Mouse (Mus musculus) liver, embryonic 15.5 days (tissue): ENCODE measurements at regions not wholly inside any gene's neighbourhood (a gene's known extent, or its start where the extent isn't known, plus 50 kb on each side); places are given as distances from the start of the nearest gene placed in this dataset.

Experiments
- ATAC-seq: fragments of 200-750 bp; cut with Nextera tagmentation; 2 replicates; pipeline ENCODE4 v1.8.0; 2017; ENCODE audit warnings: moderate number of reproducible peaks, mild to moderate bottlenecking, moderate library complexity; ENCODE audit not compliant: insufficient read depth
- H3K27ac ChIP-seq: fragments of 300-500 bp; sonication (generic); replicated peaks from 2 replicates; pipeline ENCODE4 v1.5.1; 2015; ENCODE audit warnings: mild to moderate bottlenecking, inconsistent platforms
- H3K27me3 ChIP-seq: fragments of 300-500 bp; sonication (generic); 2 replicates; pipeline ENCODE4 v1.6.1; 2015; ENCODE audit warnings: mild to moderate bottlenecking, inconsistent platforms
- H3K36me3 ChIP-seq: fragments of 300-500 bp; sonication (generic); replicated peaks from 2 replicates; pipeline ENCODE4 v1.6.1; 2015; ENCODE audit warnings: moderate library complexity, mild to moderate bottlenecking, inconsistent platforms
- H3K4me1 ChIP-seq: fragments of 300-500 bp; sonication (generic); replicated peaks from 2 replicates; pipeline ENCODE4 v1.6.1; 2015; ENCODE audit warnings: inconsistent platforms
- H3K4me2 ChIP-seq: fragments of 300-500 bp; sonication (generic); 2 replicates; pipeline ENCODE4 v1.6.1; 2015; ENCODE audit warnings: moderate library complexity, mild to moderate bottlenecking, inconsistent platforms
- H3K4me3 ChIP-seq: fragments of 300-500 bp; sonication (generic); replicated peaks from 2 replicates; pipeline ENCODE4 v1.5.1; 2015; ENCODE audit warnings: mild to moderate bottlenecking, inconsistent platforms
- H3K9ac ChIP-seq: fragments of 300-500 bp; sonication (generic); 2 replicates; pipeline ENCODE4 v1.6.1; 2015; ENCODE audit warnings: moderate library complexity, mild to moderate bottlenecking, inconsistent platforms
- H3K9me3 ChIP-seq: fragments of 300-500 bp; sonication (generic); replicated peaks from 2 replicates; pipeline ENCODE4 v1.6.1; 2016; ENCODE audit warnings: inconsistent platforms
- WGBS: fragments of 180-500 bp; shearing (Covaris S2); methylation state at CpG from one replicate; pipeline ENCODE4 v1.1.7; 2015; ENCODE audit warnings: mixed read lengths; ENCODE audit not compliant: insufficient replicate concordance; 5-methylcytosine and 5-hydroxymethylcytosine counted together

DNA sequence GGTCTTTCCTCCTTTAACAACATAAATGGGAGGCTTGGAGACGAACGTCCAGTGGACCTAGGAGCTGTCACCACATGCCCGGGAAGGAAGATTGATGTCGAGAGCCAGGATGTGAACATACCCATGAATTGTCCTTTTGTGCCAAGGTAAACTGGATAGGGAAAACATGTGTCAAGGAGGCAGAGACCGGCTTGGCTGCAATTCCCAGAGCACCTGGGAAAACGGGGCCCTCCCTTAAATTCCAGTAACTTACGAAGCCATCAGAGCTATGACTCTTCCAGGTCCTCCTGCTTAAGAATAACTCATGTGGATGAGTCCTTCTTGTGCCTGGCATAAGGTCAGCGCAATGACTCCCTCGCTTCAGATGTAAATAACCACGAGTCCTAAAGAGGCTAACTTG lies 112.2 kb upstream of the Zfp703 start:
- ATAC-seq: no peak
- WGBS: 58% methylated on average over 10 of the region's 10 CpGs

DNA sequence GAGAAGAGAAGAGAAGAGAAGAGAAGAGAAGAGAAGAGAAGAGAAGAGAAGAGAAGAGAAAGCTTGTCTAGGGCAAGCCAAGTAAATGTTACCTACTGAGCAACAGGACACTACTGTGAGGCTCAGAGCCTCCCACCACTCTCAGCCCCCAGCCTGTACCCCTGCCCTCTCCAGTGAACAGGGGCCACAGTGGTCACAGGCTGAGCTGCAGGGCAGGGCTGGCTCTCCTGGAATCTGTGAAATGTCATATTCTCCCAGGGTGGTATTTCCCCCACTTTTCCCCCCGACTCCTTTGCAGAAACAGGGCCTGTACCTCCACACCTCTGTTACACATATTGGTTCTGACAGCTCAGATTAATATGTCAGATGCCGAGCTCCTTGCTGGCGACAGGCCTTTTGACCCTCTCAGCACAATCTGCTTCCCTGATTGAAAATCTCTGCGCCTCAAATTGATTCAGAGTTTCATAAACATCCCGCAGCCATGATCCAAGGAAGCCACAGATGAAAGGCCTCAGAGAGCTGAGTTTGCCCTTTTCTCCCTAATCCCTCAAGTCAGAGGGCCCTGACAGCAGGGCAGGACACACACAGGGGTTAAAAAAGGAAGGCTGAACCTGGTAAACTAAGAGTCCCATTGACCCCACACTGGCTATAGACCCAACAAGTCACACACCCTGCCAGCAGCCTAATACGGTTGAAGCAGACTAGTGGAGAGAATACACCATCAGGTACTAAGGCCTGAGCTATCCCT lies 108.8 kb upstream of the Zfp703 start:
- ATAC-seq: no peak
- no peak overlapping the region for H3K27ac ChIP-seq
- 58% methylated on average over 6 of the region's 6 CpGs for WGBS
- no peaks in the 10 kb centered on the region for H3K4me1 ChIP-seq
- H3K4me3 ChIP-seq: no peak overlapping the region
- H3K9me3 ChIP-seq: peaks cover 9% of the 10 kb centered on the region
- H3K27me3 ChIP-seq: no peaks in the 10 kb centered on the region
- H3K4me2 ChIP-seq: no peak overlapping the region
- no peaks in the 10 kb centered on the region for H3K36me3 ChIP-seq
- no peak overlapping the region for H3K9ac ChIP-seq

More for the DNA sequence above, 112.2 kb upstream of the Zfp703 start:
- Histone ChIP-seq H3K27me3 (no peaks in the 10 kb centered on the region), H3K4me3 (no peak overlapping the region), H3K9ac (no peak overlapping the region), H3K27ac (no peak overlapping the region), H3K9me3 (peaks cover 2% of the 10 kb centered on the region), H3K4me1 (no peaks in the 10 kb centered on the region), H3K36me3 (no peaks in the 10 kb centered on the region), H3K4me2 (no peak overlapping the region)

DNA sequence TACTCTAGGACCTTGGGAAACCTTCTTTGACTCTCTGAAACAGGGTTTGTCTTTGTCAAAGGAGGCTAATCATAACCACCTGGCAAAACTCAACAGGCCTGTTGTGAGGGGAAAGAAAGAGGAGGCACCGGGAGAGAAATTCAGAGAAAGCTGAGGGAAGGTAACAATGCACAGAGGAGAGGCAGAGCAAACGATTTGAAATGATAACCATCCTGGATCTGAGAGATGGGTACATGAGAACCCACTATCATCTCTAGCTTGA lies 108.3 kb upstream of the Zfp703 start:
- Histone ChIP-seq H3K27me3 (no peaks in the 10 kb centered on the region), H3K27ac (no peak overlapping the region), H3K4me2 (no peak overlapping the region), H3K4me1 (no peaks in the 10 kb centered on the region), H3K36me3 (no peaks in the 10 kb centered on the region), H3K9me3 (peaks cover 9% of the 10 kb centered on the region), H3K4me3 (no peak overlapping the region), H3K9ac (no peak overlapping the region)
- ATAC-seq: no peak
- 58% methylated on average over 2 of the region's 2 CpGs for WGBS

- ATAC-seq: no peak
- Histone ChIP-seq H3K27me3 (no peaks in the 10 kb centered on the region), H3K36me3 (no peaks in the 10 kb centered on the region), H3K9me3 (peaks cover 9% of the 10 kb centered on the region), H3K4me1 (no peaks in the 10 kb centered on the region), H3K4me3 (no peak overlapping the region), H3K9ac (no peak overlapping the region), H3K4me2 (no peak overlapping the region), H3K27ac (no peak overlapping the region)
- 67% methylated on average over 7 of the region's 7 CpGs for WGBS
Measured at GRCm38 (mm10) chr8:26871838-26872237, 105.3 kb upstream of the Zfp703 start.

DNA sequence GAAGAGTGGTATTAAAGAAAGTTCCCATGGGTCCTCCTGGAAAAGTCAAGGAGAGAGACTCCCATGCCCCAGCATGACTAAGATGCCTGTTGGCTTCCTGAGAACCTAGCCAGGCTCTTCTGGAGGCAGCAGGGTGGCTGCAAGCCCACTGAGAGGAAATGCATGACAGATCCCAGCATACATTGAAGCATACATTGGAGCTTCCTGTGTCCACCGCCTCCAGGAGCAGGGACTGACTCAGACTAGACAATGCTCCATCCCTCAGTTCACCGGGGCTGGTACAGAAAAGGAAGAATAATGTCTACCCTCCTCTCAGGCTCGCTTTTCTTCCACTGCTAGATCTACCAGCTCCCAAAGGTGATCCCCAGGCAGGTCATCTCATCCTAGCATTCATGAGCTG lies 104.7 kb upstream of the Zfp703 start:
- no peak for ATAC-seq

GRCm38 (mm10) chr8:26872815-26873214 lies 104.3 kb upstream of the Zfp703 start:
- H3K4me2 ChIP-seq: no peak overlapping the region
- WGBS: 51% methylated on average over 8 of the region's 8 CpGs
- no peaks in the 10 kb centered on the region for H3K36me3 ChIP-seq
- ATAC-seq: no peak
- no peaks in the 10 kb centered on the region for H3K27me3 ChIP-seq
- no peak overlapping the region for H3K9ac ChIP-seq
- H3K4me3 ChIP-seq: no peak overlapping the region
- no peaks in the 10 kb centered on the region for H3K4me1 ChIP-seq
- H3K9me3 ChIP-seq: peaks cover 9% of the 10 kb centered on the region
- no peak overlapping the region for H3K27ac ChIP-seq

More for the DNA sequence above, 104.7 kb upstream of the Zfp703 start:
- Histone ChIP-seq H3K4me3 (no peak overlapping the region), H3K4me1 (no peaks in the 10 kb centered on the region), H3K36me3 (no peaks in the 10 kb centered on the region), H3K27me3 (no peaks in the 10 kb centered on the region), H3K27ac (no peak overlapping the region), H3K9me3 (peaks cover 9% of the 10 kb centered on the region), H3K9ac (no peak overlapping the region), H3K4me2 (no peak overlapping the region)
- 23% methylated on average over 3 of the region's 3 CpGs for WGBS

DNA sequence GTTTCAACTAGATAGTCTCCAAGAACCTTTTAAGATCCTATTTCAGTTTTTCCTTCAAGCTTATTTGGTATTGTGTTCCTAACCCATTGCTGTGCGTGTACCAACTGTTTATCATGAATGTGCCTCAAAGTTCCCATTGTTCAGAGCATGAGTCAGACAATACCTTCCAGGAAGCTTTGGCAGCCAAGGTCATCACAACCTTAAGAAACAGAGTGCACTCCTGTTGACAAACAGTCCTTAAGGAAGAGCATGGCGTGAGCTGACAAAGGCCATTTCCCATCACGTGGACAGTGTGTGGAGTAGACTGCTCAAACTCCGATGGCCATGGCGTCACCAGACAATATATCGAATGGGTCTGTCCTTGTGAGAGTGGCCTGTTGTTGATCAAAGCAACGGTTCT lies 96.9 kb upstream of the Zfp703 start:
- no peaks in the 10 kb centered on the region for H3K4me1 ChIP-seq
- H3K36me3 ChIP-seq: no peaks in the 10 kb centered on the region
- H3K27ac ChIP-seq: no peak overlapping the region
- H3K4me3 ChIP-seq: no peak overlapping the region
- H3K4me2 ChIP-seq: no peak overlapping the region
- 59% methylated on average over 7 of the region's 7 CpGs for WGBS
- H3K9ac ChIP-seq: no peak overlapping the region
- no peaks in the 10 kb centered on the region for H3K27me3 ChIP-seq
- ATAC-seq: no peak
- no peaks in the 10 kb centered on the region for H3K9me3 ChIP-seq

DNA sequence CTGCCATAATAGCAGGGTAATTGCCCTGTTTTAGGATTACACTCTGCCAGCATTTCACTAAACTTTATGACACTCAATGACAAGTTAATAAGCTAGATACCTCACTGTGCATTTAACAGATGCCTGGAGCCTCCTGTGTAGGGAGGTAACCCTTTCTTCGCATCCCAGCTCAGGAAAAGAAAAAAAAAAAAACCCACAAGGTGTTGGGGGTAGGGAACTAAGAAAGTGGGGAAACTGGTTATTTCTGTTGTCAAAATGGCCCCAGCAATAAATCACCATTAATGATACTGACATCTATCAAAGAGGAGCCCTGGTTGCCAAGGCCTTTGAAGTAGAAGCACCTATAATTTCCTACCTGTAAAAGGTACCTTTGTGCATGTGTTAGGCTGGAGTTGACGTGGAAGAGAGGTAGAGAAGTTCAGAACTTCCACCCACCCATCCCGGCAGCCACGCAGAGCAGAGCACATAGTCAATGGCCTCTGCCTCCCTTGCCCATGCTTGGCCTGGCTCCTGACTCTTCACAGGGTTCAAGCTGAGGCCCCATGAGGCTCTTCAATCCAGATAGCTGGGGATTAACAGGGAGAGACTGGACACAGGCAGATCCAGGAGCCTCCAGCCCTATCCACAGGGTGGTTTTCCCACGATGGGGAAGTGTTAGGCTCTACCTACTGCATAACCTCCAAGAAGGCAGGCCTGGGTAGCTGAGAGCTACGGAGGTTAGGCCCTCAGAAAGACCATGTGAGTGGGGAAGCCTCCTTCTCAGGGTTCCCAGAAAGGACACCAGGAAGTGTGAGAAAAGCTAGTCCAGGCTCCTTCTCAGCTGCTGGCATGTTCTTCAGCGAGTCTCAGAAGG lies 95.6 kb upstream of the Zfp703 start:
- H3K36me3 ChIP-seq: no peaks in the 10 kb centered on the region
- no peak overlapping the region for H3K27ac ChIP-seq
- H3K9ac ChIP-seq: no peak overlapping the region
- H3K4me2 ChIP-seq: no peak overlapping the region
- no peak overlapping the region for H3K4me3 ChIP-seq
- H3K4me1 ChIP-seq: no peaks in the 10 kb centered on the region
- WGBS: 57% methylated on average over 7 of the region's 7 CpGs
- no peaks in the 10 kb centered on the region for H3K27me3 ChIP-seq
- no peaks in the 10 kb centered on the region for H3K9me3 ChIP-seq
- no peak for ATAC-seq

DNA sequence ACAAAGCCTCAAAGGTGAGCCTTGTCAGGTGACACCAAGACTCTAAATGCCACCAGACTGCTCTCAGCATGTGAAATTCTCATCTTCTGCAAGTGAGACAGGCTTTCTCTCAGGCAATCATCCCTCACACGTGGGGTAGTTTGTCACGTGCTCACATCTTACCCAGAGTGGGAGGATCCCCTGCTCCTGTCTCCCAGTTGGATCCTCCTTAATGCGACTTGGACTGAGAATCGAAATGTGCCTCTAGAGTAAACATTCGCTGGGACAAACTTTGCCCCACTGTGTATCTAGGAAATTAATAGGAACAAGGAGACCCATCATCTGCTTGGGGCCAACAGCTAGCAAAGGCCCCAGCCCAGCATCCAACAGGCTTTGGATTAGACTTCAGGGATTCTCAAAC lies 94.5 kb upstream of the Zfp703 start:
- 62% methylated on average over 5 of the region's 5 CpGs for WGBS
- no peaks in the 10 kb centered on the region for H3K9me3 ChIP-seq
- no peaks in the 10 kb centered on the region for H3K36me3 ChIP-seq
- H3K27ac ChIP-seq: no peak overlapping the region
- H3K4me2 ChIP-seq: no peak overlapping the region
- no peaks in the 10 kb centered on the region for H3K4me1 ChIP-seq
- H3K4me3 ChIP-seq: no peak overlapping the region
- H3K9ac ChIP-seq: no peak overlapping the region
- no peak for ATAC-seq
- no peaks in the 10 kb centered on the region for H3K27me3 ChIP-seq

- Histone ChIP-seq H3K4me1 (no peaks in the 10 kb centered on the region), H3K9me3 (no peaks in the 10 kb centered on the region), H3K27me3 (no peaks in the 10 kb centered on the region), H3K4me2 (no peak overlapping the region), H3K4me3 (no peak overlapping the region), H3K36me3 (no peaks in the 10 kb centered on the region), H3K27ac (no peak overlapping the region), H3K9ac (no peak overlapping the region)
- 65% methylated on average over 5 of the region's 5 CpGs for WGBS
- ATAC-seq: no peak
Measured at GRCm38 (mm10) chr8:26883285-26883684, 93.8 kb upstream of the Zfp703 start.

GRCm38 (mm10) chr8:26883770-26884169 lies 93.4 kb upstream of the Zfp703 start:
- no peak for ATAC-seq
- no peaks in the 10 kb centered on the region for H3K9me3 ChIP-seq
- H3K4me3 ChIP-seq: no peak overlapping the region
- H3K36me3 ChIP-seq: no peaks in the 10 kb centered on the region
- H3K27me3 ChIP-seq: no peaks in the 10 kb centered on the region
- H3K9ac ChIP-seq: no peak overlapping the region
- no peak overlapping the region for H3K4me2 ChIP-seq
- WGBS: 52% methylated on average over 6 of the region's 6 CpGs
- no peak overlapping the region for H3K27ac ChIP-seq
- H3K4me1 ChIP-seq: no peaks in the 10 kb centered on the region
